Mouse (Mus musculus) kidney, adult 8-10 months (tissue): ENCODE measurements at regions not wholly inside any gene's neighbourhood (a gene's known extent, or its start where the extent isn't known, plus 50 kb on each side); places are given as distances from the start of the nearest gene placed in this dataset.

Source experiments
- DNase-seq, 2 experiments: peaks; one replicate each; pipeline ENCODE4 v3.0.0; 2022

- no peak for DNase-seq
Measured at GRCm38 (mm10) chr13:59227523-59228058, 357.4 kb downstream of the Agtpbp1 start.

GRCm38 (mm10) chr13:59220587-59220986, 364.4 kb downstream of the Agtpbp1 start:
- no peak for DNase-seq

- peak; percentile 4 to 23 for DNase-seq
Measured at GRCm38 (mm10) chr13:59220156-59220555, 364.9 kb downstream of the Agtpbp1 start.

GRCm38 (mm10) chr13:59216686-59217298, 368.2 kb downstream of the Agtpbp1 start:
- no peak for DNase-seq

- no peak for DNase-seq
Measured at GRCm38 (mm10) chr13:59212296-59212701, 372.7 kb downstream of the Agtpbp1 start.

- DNase-seq = no peak
Measured at GRCm38 (mm10) chr13:59210828-59211227, 374.2 kb downstream of the Agtpbp1 start.

- no peak for DNase-seq
Measured at GRCm38 (mm10) chr13:59206186-59206585, 378.8 kb downstream of the Agtpbp1 start.

- no peak for DNase-seq
Measured at GRCm38 (mm10) chr13:59204506-59204905, 380.5 kb downstream of the Agtpbp1 start.

GRCm38 (mm10) chr13:59196311-59196710, 388.7 kb downstream of the Agtpbp1 start:
- DNase-seq = no peak

- no peak for DNase-seq
Measured at GRCm38 (mm10) chr13:59188431-59188830, 382.1 kb downstream of the Ntrk2 start.
